Mouse (Mus musculus) large intestine, adult 2 months (tissue): ENCODE data around the gene Zfp956. TPM values are rescaled to one million over a fixed set of nuclear protein-coding genes. Genes with fewer than 3 reads are reported as not detected.

Experiments used
- DNase-seq: peaks from one replicate; pipeline ENCODE4 v3.0.0-alpha.2; 2012; ENCODE audit warnings: low read depth, low spot score
- WGBS: fragments of 180-500 bp; shearing (Covaris S2); methylation state at CpG from one replicate; pipeline ENCODE4 v1.1.7; 2018; 5-methylcytosine and 5-hydroxymethylcytosine counted together
- polyA plus RNA-seq: library from polyadenylated mRNA; depleted of rRNA; stranded (reverse); fragments of >200 nt; gene quantifications from 2 replicates; pipeline ENCODE4 v1.2.3, GENCODE M21; 2012; rRNA removed

The Zfp956 gene
- 8.2 and 10.7 TPM in 2 replicates for polyA plus RNA-seq

- DNase-seq: peak; percentile 85
- under 1% methylated on average over 31 of the region's 31 CpGs for WGBS
Measured at GRCm38 (mm10) chr6:47953191-47953726, at the start of gene Zfp956. TSS of gene Zfp956 (plus strand) at chr6:47953390.

DNA sequence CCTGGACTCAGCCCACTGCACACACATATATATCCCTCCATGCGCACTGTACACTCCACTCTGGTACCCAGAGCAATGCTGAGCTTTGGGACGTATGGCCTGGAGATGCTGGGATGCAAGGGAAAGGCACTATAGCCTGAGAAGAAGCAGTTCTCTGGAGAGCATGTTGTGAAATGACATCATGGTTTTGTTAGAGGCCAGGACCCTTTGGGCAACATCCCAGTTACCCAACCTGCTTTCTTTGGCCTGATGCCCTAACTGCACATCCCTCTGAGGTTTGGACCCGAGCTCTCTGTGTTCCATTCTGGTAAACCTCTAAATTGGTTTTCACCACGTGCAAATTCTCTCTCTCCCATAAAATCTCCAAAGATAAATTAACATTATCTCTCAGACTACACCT is 49.6 kb upstream of the Zfp956 start:
- WGBS: 73% methylated on average over 4 of the region's 4 CpGs
- DNase-seq: no peak

- WGBS: 89% methylated on average over 19 of the region's 19 CpGs
Measured at GRCm38 (mm10) chr6:47904361-47904760, 48.8 kb upstream of the Zfp956 start.

GRCm38 (mm10) chr6:47904917-47905695 is 48.1 kb upstream of the Zfp956 start:
- WGBS: 86% methylated on average over 44 of the region's 44 CpGs

More at GRCm38 (mm10) chr6:47904361-47904760, 48.8 kb upstream of the Zfp956 start:
- no peak for DNase-seq

DNA sequence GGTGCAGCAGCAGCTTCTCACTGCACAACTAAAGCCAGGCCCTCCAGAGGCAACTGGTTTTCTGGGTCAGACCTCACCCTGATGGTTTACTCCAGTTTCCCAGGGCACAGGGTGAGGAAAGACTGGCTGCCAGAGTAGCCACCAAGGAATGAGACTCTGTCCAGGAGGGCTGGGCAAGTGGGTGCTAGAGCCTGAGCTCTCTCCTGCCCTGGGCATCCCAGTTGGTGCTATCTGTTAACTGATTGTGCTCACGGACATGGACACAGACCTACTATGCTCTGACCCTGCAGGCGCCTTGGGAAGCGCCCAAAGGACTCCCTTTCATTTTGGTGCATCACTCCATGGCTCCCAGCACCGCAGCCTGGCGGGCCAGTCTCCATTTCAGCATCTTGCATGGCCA is 46.9 kb upstream of the Zfp956 start:
- 97% methylated on average over 5 of the region's 5 CpGs for WGBS

More at GRCm38 (mm10) chr6:47904917-47905695, 48.1 kb upstream of the Zfp956 start:
- no peak for DNase-seq

GRCm38 (mm10) chr6:47909007-47909406 is 44.2 kb upstream of the Zfp956 start:
- no peak for DNase-seq
- WGBS: 79% methylated on average over 1 of the region's 1 CpGs

More for the DNA sequence above, 46.9 kb upstream of the Zfp956 start:
- DNase-seq: no peak

GRCm38 (mm10) chr6:47911650-47912049 is 41.5 kb upstream of the Zfp956 start:
- no peak for DNase-seq
- 19% methylated on average over 1 of the region's 1 CpGs for WGBS

DNA sequence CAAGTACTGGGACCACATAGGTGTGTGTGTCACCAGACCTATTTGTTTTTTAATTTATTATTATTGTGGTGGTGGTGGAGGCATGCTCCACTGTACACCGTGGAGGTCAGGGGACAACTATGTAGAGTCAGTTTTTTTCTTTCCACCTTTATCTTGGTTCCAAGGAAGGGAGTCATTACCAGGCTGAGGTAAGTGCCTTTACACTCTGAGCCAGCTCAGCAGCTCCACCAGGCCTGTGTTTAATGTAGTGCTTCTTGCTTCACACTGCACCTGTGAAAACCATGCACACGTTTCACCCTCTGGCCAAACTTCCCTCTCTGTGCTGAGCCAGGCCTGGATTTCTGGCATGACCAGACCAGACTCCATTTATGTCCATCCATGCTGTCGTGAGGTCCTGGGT is 40.2 kb upstream of the Zfp956 start:
- 38% methylated on average over 3 of the region's 3 CpGs for WGBS
- DNase-seq: no peak

GRCm38 (mm10) chr6:47917051-47917450 is 36.1 kb upstream of the Zfp956 start:
- no peak for DNase-seq

GRCm38 (mm10) chr6:47918768-47919274 is 34.4 kb upstream of the Zfp956 start:
- 79% methylated on average over 3 of the region's 3 CpGs for WGBS
- no peak for DNase-seq

More at GRCm38 (mm10) chr6:47917051-47917450, 36.1 kb upstream of the Zfp956 start:
- WGBS: 43% methylated on average over 5 of the region's 5 CpGs

DNA sequence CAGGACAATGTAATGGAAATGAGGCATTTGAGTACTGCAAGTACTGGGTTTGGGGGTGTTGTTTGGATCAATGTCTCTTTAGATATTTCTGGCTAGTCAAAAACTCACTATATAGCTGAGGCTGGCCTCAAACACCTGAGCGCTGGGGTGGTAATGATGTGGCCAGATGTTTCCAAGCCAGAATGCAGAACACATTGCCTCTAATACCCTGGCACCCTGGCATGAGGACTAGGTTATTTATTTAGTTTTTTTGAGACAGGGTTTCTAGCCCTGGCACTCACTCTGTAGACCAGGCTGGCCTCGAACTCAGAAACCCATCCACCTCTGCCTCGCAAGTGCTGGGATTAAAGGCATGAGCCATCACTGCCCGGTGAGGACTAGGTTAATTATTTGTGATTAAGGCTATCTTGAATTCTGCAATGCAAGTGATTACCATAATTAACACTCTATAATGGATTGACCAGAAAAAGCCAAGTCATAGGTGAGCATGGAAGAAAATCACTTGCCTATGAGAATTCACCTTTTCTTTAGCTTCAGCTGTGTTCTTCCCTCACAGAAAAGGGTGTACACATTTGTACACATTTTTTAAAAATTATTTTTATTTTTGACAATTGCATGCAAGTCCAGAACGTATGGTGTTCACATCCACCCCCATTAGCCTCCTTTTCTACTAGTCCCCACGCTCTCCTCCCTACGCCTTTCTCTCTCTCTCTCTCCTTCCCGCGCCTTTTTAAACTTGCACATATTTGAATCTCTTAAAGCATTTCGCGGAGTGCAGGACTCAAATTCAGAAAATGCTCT is 33.3 kb upstream of the Zfp956 start:
- no peak for DNase-seq
- 30% methylated on average over 11 of the region's 11 CpGs for WGBS

DNA sequence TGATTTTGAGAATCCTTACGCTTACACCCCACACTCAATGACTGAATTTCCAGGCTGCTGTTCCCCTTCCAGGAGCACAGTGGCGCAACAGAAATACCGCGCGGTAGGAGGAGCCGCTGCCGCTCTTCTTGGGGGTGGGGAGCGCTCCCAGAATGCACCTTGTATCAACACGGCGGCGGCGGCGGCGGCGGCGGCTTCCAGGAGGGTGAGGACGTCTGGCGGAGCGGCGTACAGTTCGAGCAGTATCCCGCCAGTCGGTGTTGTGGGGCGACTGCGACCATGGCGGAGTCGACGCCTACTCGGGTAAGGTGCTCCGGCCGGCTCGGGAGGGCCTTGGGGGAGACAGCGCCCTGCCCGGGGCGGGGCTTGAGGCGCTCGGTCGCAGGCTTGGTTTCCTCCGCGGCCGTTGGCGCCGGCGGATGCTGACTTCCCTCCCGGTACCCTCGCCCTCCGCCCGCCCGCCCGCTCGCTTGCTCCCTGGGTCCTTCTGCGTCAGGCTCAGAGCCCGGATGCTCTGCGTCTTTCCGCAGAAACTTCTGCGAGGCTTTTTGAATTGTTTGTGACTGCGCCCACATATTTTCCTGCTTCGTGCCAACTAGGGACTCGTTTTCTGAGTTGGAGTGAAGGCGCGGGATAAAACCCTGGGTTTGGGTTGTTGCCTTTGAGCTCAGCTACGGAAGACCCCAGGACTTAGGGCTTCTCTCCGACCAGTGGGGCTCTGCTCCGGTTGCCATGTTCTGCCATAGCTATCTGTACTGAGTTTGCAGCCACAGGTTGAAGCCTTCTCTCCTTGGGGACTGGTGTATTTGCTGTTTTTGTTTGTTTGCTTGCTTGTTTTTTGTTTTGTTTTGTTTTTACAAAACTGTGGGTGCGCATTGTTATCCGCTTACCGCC is 32.5 kb upstream of the Zfp956 start, which contains the start of gene Zfp212:
TSS of gene Zfp212 (plus strand) at position 30 of the 894 bp plus-strand sequence.
- DNase-seq: no peak
- WGBS: 1% methylated on average over 67 of the region's 67 CpGs

DNA sequence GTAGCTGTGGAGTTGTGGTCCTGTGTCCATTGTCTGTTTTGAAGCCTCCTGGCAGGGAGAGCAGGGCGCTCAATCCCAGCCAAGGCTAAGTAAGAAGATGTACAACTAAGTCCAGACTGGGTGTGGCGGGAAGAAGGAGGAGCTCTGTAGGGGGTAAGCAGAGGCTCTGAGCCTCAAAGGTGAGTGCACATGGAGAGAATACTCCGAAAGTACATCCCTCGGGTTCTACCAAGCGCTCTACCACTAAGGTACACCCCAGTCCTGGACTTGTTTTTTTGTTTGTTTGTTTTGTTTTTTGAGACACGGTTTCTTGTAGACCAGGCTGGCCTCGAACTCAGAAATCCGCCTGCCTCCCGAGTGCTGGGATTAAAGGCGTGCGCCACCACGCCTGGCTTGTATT is 10.7 kb upstream of the Zfp956 start:
- no peak for DNase-seq
- WGBS: 44% methylated on average over 12 of the region's 12 CpGs

- no peak for DNase-seq
Measured at GRCm38 (mm10) chr6:47943021-47943691, 10.0 kb upstream of the Zfp956 start.

DNA sequence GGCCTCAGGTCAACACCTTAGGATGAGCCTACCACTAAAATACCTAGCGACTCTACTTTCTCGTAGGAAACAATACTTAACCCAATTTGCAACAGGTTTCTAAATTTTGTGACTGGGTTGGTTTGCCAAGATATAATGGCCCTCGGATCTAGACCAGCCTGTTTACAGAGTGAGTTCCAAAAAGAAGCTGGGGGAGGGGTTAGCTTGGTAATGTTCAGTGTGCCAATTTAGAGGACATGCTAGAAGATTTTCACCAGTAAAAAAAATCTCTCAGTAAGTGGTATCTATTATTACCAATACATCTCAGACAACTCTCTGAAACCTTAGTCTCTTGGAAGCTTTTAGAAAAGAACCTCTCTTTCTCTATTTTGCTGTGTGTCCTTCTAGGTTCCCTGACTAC is 9.5 kb upstream of the Zfp956 start:
- 55% methylated on average over 3 of the region's 3 CpGs for WGBS

More at GRCm38 (mm10) chr6:47943021-47943691, 10.0 kb upstream of the Zfp956 start:
- 17% methylated on average over 64 of the region's 64 CpGs for WGBS

GRCm38 (mm10) chr6:47947388-47947787 is 5.8 kb upstream of the Zfp956 start:
- 95% methylated on average over 4 of the region's 4 CpGs for WGBS
- no peak for DNase-seq

More for the DNA sequence above, 9.5 kb upstream of the Zfp956 start:
- no peak for DNase-seq

DNA sequence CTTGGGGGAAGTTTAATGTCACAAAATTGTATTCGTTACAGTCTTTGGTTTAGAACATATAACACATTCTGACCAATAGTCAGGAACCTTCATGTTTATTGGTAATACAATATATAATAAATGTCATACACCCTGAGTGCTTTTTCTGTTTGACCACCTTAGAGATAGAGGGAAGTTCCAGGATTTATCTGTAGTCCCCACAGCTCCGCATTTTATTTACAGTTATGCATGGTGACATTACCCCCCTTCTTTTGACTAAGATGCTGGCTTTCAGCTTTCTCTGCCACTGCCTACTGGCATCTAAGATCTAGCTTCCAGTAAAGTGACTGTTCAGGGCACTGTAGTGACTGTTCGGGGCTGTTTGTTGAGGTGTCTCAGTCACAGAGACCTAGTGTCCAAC is 1.2 kb downstream of the Zfp956 start:
- WGBS: 76% methylated on average over 3 of the region's 3 CpGs
- DNase-seq: no peak

DNA sequence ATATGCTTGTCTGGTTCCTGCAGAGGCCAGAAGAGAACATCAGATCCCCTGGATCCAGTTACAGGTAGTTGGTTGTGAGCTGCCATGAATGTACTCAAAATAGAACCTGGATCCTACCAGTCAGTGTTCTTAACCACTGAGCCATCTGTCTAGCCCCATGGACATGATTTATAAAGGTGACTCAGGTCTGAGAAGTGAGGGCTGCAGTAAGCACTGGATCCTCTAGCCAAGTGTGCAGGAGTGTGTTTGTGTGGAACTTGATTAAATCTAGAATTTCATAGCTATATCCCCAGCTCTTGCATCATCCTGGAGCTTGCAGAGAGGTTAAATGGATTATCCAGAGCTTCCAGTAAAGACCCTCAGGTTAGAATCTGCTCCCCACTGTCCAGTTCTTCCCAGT is 4.6 kb downstream of the Zfp956 start:
- no peak for DNase-seq
